Mouse (Mus musculus): Measurements from ENCODE around the gene Map3k4. TPM values are rescaled to one million over a fixed set of nuclear protein-coding genes. Genes with fewer than 3 reads are reported as not detected.

Gene Map3k4
- total RNA-seq, 2 experiments from 2014 or later: 35.6 to 49.9 TPM

GRCm38 (mm10) chr17:12273032-12273431 is 45.6 kb downstream of the Map3k4 start:
- DNase-seq (ENCODE audit: low spot score in 2 of 2): no peak

DNA sequence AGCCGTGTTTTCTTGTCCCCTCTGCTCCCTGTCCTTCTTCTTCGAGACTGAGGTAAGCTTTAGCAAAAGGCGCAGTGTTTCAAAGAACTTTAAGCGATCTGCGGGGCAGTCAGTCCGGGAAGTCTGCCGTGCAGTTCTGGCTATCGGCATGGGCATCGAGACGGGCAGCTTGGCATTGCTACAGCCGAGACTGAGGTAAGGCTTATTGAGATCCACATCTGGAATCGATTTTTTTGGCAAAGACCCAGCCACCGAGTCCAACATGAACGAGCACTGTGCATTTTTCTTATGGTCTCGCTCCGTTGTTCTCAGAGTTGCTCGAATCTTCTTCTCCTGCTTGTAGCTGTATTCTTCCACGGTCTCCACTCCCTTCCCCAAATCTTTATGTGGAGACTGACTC is 46.8 kb downstream of the Map3k4 start:
- no peak for DNase-seq (ENCODE audit: low spot score in 2 of 2)

DNA sequence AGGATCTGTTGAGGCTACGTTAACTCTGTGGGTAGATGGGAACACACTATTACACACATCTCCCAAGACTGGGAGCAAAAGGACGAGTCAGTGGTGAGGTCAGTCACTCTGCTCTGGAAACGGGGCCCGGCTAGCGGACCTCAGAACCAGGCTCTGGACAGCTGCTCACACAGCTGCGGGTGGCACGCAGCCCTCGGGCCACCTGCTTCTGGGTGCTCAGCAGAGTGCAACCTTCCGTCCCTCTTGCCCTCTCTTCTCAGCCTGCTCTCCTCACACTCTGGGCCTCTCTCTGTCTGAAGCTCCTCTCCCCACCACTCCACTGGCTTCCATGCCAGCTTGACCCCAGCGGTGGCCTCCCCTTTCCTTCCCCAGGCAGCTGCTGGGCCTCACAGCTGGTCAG is 50.1 kb downstream of the Map3k4 start:
- DNase-seq (ENCODE audit: low spot score in 2 of 2): no peak

- DNase-seq (ENCODE audit: low spot score in 2 of 2): no peak
Measured at GRCm38 (mm10) chr17:12268091-12268490, 50.5 kb downstream of the Map3k4 start.

- DNase-seq (ENCODE audit: low spot score in 2 of 2): peak; percentile 53 to 56
Measured at GRCm38 (mm10) chr17:12265969-12266925, 52.3 kb downstream of the Map3k4 start.

GRCm38 (mm10) chr17:12264293-12264692 is 54.3 kb downstream of the Map3k4 start:
- no peak for DNase-seq (ENCODE audit: low spot score in 2 of 2)

- DNase-seq (ENCODE audit: low spot score in 2 of 2): no peak
Measured at GRCm38 (mm10) chr17:12263787-12264186, 54.8 kb downstream of the Map3k4 start.

- no peak for DNase-seq (ENCODE audit: low spot score in 2 of 2)
Measured at GRCm38 (mm10) chr17:12262851-12263250, 55.7 kb downstream of the Map3k4 start.

GRCm38 (mm10) chr17:12261887-12262286 is 56.7 kb downstream of the Map3k4 start:
- no peak for DNase-seq (ENCODE audit: low spot score in 2 of 2)

- DNase-seq (ENCODE audit: low spot score in 2 of 2): no peak
Measured at GRCm38 (mm10) chr17:12261376-12261775, 57.2 kb downstream of the Map3k4 start.

DNA sequence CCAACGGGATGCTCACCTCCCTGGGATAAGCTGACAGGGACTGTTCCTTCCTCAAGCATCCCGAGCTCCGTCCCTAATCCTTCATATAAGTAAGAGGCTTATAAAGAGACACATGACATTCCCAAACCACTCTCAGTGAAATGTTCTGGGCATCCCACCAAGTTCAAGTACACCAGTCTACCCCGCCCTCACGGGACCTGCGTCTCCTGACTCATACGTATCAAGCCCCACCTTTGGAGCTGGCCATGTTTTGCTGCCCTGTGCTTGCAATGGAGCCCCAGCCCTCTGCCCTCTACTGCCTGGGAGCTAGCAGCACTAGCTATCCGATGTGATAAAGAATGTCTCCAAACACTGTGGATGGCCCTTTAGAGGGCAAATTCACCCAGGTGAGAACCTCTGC is 58.6 kb downstream of the Map3k4 start:
- no peak for DNase-seq (ENCODE audit: low spot score in 2 of 2)

DNA sequence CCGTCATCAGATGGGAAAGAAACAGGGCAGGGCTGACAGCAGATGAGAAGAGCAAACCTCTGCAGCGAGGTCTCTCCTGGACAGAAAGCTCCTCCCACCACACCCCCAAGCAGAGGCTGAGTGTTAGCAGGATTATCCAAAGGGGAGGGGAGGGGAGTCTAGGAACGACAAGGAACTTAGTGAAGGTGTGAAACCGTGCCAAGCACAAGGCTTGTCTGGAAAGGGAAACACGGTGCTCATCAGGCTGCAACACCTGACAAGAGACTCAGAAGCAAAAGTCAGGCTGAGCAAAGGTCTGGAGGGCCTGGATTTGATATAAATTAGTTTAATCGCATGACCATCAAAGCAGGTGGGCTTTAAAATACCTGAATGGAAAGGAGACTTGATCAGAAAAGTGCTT is 60.1 kb downstream of the Map3k4 start:
- no peak for DNase-seq (ENCODE audit: low spot score in 2 of 2)

DNA sequence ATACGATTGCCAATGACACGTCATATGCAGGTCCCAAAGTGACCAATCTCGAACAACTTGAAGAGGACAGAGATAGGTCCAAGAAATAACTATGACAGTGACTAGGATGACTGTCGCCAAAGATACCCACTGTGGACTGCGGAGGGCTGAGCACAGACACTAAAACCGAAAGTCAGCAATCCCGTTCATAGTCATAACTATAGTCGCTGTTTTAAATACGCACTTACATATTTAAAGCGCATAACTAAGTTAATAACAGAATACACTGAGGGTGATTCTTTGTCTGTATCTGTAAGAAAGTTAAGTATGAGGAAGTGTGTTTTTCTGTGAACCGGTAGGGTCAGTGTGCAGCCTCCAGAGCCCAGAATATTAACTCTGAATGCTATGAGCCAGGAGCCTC is 62.5 kb downstream of the Map3k4 start:
- DNase-seq (ENCODE audit: low spot score in 2 of 2): no peak

- DNase-seq (ENCODE audit: low spot score in 2 of 2): no peak
Measured at GRCm38 (mm10) chr17:12250581-12250980, 68.0 kb downstream of the Map3k4 start.

DNA sequence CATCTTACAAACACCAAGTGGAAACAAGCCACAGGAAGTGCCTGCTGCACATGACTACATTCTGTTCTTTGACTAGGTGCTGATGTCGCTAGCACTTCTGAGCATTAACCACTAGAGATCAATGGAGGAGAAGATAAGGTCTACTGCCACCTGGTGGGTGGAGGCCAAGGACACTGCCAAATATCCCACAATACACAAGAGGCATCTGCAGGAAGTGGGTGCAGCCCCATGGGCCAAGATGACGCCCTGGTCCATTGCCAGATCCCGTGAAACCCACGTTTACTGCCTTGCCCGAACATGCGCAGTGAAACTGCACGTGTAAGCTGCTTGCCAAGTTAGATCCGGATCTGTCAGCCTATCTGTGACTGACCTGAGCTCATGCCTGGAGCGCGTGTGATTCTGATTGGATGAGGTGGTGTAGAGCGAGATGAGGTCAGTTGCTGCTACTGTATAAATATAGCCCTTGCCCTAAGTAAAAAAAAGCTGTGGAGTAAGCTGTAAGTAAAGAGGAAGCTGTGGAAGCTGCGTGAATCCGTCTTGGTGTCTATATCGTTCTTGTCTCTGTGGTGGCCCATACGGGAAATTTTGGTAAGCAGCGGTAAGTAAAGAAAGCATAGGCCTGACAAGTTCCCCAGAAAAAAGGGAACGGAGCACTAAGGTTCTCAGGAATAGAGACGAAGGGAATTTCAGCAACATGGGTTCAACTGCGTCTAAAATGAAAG is 68.7 kb downstream of the Map3k4 start:
- DNase-seq (ENCODE audit: low spot score in 2 of 2): peak; percentile 39

DNA sequence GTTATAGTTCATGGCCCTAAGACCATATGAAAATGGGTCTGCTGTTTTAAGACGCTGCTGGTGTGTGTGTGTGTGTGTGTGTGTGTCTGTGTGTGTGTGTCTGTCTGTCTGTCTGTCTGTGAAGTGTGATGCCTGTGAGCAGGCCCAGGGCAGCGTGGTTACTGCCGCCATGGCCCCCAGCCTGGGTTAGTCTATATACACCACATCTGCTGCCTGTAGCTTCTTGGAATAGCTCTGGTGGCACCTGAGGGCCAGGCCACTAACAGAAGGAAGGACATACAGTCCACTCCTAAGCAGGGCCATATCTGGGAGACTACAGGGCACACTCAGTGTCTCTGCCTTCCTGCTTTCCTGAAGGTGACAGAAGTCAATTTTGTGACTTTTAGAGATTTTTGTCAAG is 77.9 kb downstream of the Map3k4 start:
- DNase-seq (ENCODE audit: low spot score in 2 of 2): no peak

- no peak for DNase-seq (ENCODE audit: low spot score in 2 of 2)
Measured at GRCm38 (mm10) chr17:12232724-12233123, 85.9 kb downstream of the Map3k4 start.

- DNase-seq (ENCODE audit: low spot score in 2 of 2): no peak
Measured at GRCm38 (mm10) chr17:12231087-12231486, 87.5 kb downstream of the Map3k4 start.

- DNase-seq (ENCODE audit: low spot score in 2 of 2): no peak
Measured at GRCm38 (mm10) chr17:12230167-12230566, 88.4 kb downstream of the Map3k4 start.

- no peak for DNase-seq (ENCODE audit: low spot score in 2 of 2)
Measured at GRCm38 (mm10) chr17:12229756-12230155, 88.8 kb downstream of the Map3k4 start.

DNA sequence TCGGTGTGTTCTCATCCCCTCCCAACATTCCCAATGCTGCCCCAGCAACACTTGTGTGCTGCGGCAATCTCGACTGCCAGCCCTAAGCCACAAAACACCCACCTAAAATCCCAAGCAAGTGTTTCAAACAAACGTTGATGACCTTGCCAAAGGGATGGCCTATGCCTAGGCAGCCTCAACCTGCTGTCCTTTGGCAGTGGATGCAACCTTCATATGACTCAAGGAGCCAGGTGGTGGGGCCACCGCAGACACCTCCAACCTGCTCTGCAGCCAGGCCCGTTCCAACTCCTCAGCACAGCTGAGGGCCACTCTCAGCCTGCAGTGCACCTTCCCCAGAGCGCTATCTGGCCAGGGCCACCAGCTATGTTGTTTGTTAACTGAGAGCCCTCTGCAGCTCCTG is 90.1 kb downstream of the Map3k4 start:
- DNase-seq (ENCODE audit: low spot score in 2 of 2): no peak

DNA sequence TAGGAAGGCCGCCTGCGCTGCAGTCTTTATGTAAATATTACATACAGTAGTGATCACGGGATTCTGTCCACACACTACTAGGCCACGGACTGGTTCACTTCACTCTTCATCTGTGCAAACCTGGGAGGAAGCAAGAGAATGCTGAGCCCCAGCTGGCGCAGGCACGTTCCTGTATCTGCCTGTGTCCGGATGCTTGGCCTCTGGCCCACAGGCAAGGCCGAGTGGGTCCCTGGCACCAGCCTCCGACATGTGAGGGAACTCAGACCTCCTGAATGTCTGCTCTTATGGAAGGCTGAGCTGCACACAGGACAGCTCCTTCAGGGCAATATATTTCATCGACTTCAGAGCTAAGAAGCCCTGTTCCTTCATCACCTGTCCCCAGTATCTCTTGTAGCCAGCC is 90.6 kb downstream of the Map3k4 start:
- no peak for DNase-seq (ENCODE audit: low spot score in 2 of 2)

All from layer of hippocampus, postnatal 10 days (tissue).